14 mouse cellular contexts compared by ENCODE assay signal in the genomic region with DNA sequence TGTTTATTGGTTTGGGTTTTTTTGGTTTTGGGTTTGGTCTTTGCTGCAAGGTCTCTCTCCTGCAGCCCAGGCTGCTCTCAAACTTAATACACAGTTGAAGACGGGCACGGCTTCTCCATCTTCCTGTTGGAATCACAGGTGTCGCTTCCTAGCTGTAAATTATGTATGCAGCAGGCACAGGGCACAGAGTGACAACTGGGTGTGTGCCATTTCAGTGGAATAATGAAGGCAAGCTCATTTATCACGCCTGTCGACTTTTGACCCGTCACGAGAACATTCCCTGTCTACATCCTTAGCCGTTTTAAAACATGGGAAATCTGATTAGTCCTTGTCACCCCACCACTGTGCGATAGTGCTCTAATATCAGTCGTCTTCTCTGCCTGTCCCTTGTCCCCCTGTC.
"Had no signal": no experiment of that assay in that cellular context is flagged by ENCODE, and none has a peak within 500 bp of the region (broad histone marks: within the 10 kb centered on the region; RNA-seq: fewer than 3 reads in every experiment).

No protein-coding gene starts in this region.

- DNase-seq: layer of hippocampus, adult 9-11 months; layer of hippocampus, postnatal 36 days; lung, embryonic 14.5 days; lung, postnatal 10 days; lung, postnatal 4 days; midbrain, embryonic 14.5 days; spleen, adult 18-20 months; thymus, adult 18-20 months; thymus, postnatal 25 days had no signal

- H3K27ac ChIP-seq: limb, embryonic 15.5 days; liver, embryonic 12.5 days; midbrain, embryonic 10.5 days had no signal

- H3K9me3 ChIP-seq: limb, embryonic 15.5 days; midbrain, embryonic 10.5 days had no signal

- ATAC-seq: hindbrain, embryonic 16.5 days; liver, embryonic 12.5 days had no signal

- H3K4me2 ChIP-seq: limb, embryonic 15.5 days; liver, embryonic 12.5 days; lung, embryonic 14.5 days had no signal

- H3K27me3 ChIP-seq: limb, embryonic 15.5 days; liver, embryonic 12.5 days had no signal

- H3K4me3 ChIP-seq: limb, embryonic 15.5 days; liver, embryonic 12.5 days; midbrain, embryonic 10.5 days; myocyte had no signal

- H3K9ac ChIP-seq: limb, embryonic 15.5 days; liver, embryonic 12.5 days; lung, embryonic 14.5 days had no signal

- H3K36me3 ChIP-seq: limb, embryonic 15.5 days; liver, embryonic 12.5 days; midbrain, embryonic 10.5 days had no signal
